Mouse (Mus musculus) ES-E14 (cell line): ENCODE measurements around the gene Rps18. TPM values are rescaled to one million over a fixed set of nuclear protein-coding genes. Genes with fewer than 3 reads are reported as not detected.
A peak's percentile ranks its signal among the peaks of the same experiment; 100 is the strongest.

ENCODE experiments used
- DNase-seq: peaks from one replicate; pipeline ENCODE4 v3.0.0-alpha.2; 2013; ENCODE audit warnings: low read depth, low spot score
- H3K27ac ChIP-seq: 2 replicates; pipeline ENCODE4 v1.5.1; 2012; ENCODE audit warnings: low read depth, mild to moderate bottlenecking, low read length, moderate library complexity, mixed read lengths; ENCODE audit not compliant: poor library complexity, insufficient read depth, severe bottlenecking
- H3K36me3 ChIP-seq: 2 replicates; pipeline ENCODE4 v1.6.1; 2012; ENCODE audit warnings: mild to moderate bottlenecking, low read length, moderate library complexity, mixed read lengths; ENCODE audit not compliant: control insufficient read depth, poor library complexity, insufficient read depth, severe bottlenecking
- H3K4me1 ChIP-seq, 2 experiments: fragments of 150-350 bp in 1 of 2; sonication (generic) in 1 of 2; 2 replicates each; pipeline ENCODE4 v1.6.1; 2012; ENCODE audit warnings: low read length in 2 of 2, mild to moderate bottlenecking in 1 of 2, mixed read lengths in 1 of 2; ENCODE audit not compliant: control insufficient read depth in 2 of 2, insufficient read depth in 2 of 2, poor library complexity in 1 of 2
- H3K4me3 ChIP-seq, 2 experiments: fragments of 150-350 bp in 1 of 2; sonication (generic) in 1 of 2; 2 replicates each; pipeline ENCODE4 v1.5.1; 2012; ENCODE audit warnings: low read length in 2 of 2, low read depth in 1 of 2, mild to moderate bottlenecking in 1 of 2, mixed read lengths in 1 of 2; ENCODE audit not compliant: insufficient read depth in 1 of 2, poor library complexity in 1 of 2, severe bottlenecking in 1 of 2
- H3K9ac ChIP-seq: 2 replicates; pipeline ENCODE4 v1.6.1; 2012; ENCODE audit warnings: low read depth, mild to moderate bottlenecking, low read length, mixed read lengths; ENCODE audit not compliant: poor library complexity, insufficient read depth, severe bottlenecking
- H3K9me3 ChIP-seq: fragments of 150-350 bp; sonication (generic); 2 replicates; pipeline ENCODE4 v1.6.1; 2012; ENCODE audit warnings: low read depth, mild to moderate bottlenecking, low read length; ENCODE audit not compliant: control insufficient read depth, insufficient read depth
- CHD2 ChIP-seq: IDR thresholded peaks from 2 replicates; pipeline ENCODE4 v1.6.1; 2014; ENCODE audit warnings: mild to moderate bottlenecking, low read depth, low read length, inconsistent platforms
- HCFC1 ChIP-seq: IDR thresholded peaks from 2 replicates; pipeline ENCODE4 v1.6.1; 2012; ENCODE audit warnings: low read length, inconsistent platforms, borderline replicate concordance; ENCODE audit not compliant: insufficient read depth
- MAFK ChIP-seq: IDR thresholded peaks from 2 replicates; pipeline ENCODE4 v1.6.1; 2014; ENCODE audit warnings: mild to moderate bottlenecking, low read depth, low read length, inconsistent platforms; ENCODE audit not compliant: insufficient read depth
- ZC3H11A ChIP-seq: IDR thresholded peaks from 2 replicates; pipeline ENCODE4 v1.6.1; 2012; ENCODE audit warnings: low read depth, mild to moderate bottlenecking, inconsistent platforms, low read length, borderline replicate concordance
- ZNF384 ChIP-seq: IDR thresholded peaks from 2 replicates; pipeline ENCODE4 v1.6.1; 2012; ENCODE audit warnings: low read depth, low read length, inconsistent platforms
- in situ Hi-C, 2 experiments: fragments of 600-800 bp; cut with MboI; formaldehyde crosslinking; loops; one replicate each; pipeline ENCODE4 v1.15.1; 2025; ENCODE audit warnings: low sequenced_read_pairs in 2 of 2, inconsistent platforms in 1 of 2; ENCODE audit not compliant: unreplicated experiment in 2 of 2
- total RNA-seq: library from RNA; depleted of rRNA; stranded (reverse); fragments of 300-350 nt; gene quantifications from 2 replicates; pipeline ENCODE4 v1.2.3, GENCODE M21; 2012

The Rps18 gene
- total RNA-seq, 1 experiment: 4,706 TPM

GRCm38 (mm10) chr17:33931947-33932346 is 23.9 kb downstream of the Rps18 start:
- Histone ChIP-seq H3K9ac (no peak overlapping the region), H3K36me3 (peaks cover 24% of the 10 kb centered on the region), H3K4me3 (no peak overlapping the region), H3K9me3 (no peaks in the 10 kb centered on the region), H3K4me1 (peaks cover 0 to 27% of the 10 kb centered on the region in 2 experiments; a peak in 1 of 4 replicates), H3K27ac (no peak overlapping the region)
- no peak for DNase-seq
- in situ Hi-C loops: no loop called here
- TF ChIP-seq CHD2 (no peak), MAFK (no peak), HCFC1 (no peak), ZC3H11A (no peak)

GRCm38 (mm10) chr17:33931159-33931866 is 24.5 kb downstream of the Rps18 start:
- H3K9me3 ChIP-seq: no peaks in the 10 kb centered on the region
- in situ Hi-C loops: no loop called here
- H3K4me3 ChIP-seq: peak overlapping the region; percentile 74 to 75
- peak overlapping the region; percentile 71 for H3K9ac ChIP-seq
- peaks cover 0 to 26% of the 10 kb centered on the region in 2 experiments; a peak in 1 of 4 replicates for H3K4me1 ChIP-seq
- H3K36me3 ChIP-seq: peaks cover 22% of the 10 kb centered on the region
- TF ChIP-seq ZNF384 (no peak), CHD2 (no peak), HCFC1 (no peak), ZC3H11A (no peak), MAFK (no peak)
- no peak for DNase-seq
- peak overlapping the region; percentile 41 for H3K27ac ChIP-seq

GRCm38 (mm10) chr17:33930280-33931158 is 25.3 kb downstream of the Rps18 start:
- Histone ChIP-seq H3K27ac (peak overlapping the region; percentile 48), H3K4me3 (peak overlapping the region; percentile 74 to 75), H3K9ac (peak overlapping the region; percentile 71), H3K4me1 (peaks cover 0 to 30% of the 10 kb centered on the region in 2 experiments; a peak in 1 of 4 replicates), H3K36me3 (peaks cover 22% of the 10 kb centered on the region), H3K9me3 (no peaks in the 10 kb centered on the region)
- in situ Hi-C loops: no loop called here
- TF ChIP-seq HCFC1 (0 out of 2 replicates have a peak, but pooled peaks have one; percentile 48), ZC3H11A (no peak)
- peak; percentile 78 for DNase-seq

- H3K9ac ChIP-seq: peak within 1 kb of the TSS; percentile 86
- H3K9me3 ChIP-seq: no peaks in the 10 kb centered on the region
- DNase-seq: peak; percentile 81
- in situ Hi-C loops: no loop called here
- H3K4me3 ChIP-seq: peak within 1 kb of the TSS; percentile 74 to 75
- peaks cover 0 to 26% of the 10 kb centered on the region in 2 experiments; a peak in 1 of 4 replicates for H3K4me1 ChIP-seq
- TF ChIP-seq HCFC1 (peak; percentile 86; the same call in 1 of the 2 replicates), ZC3H11A (no peak)
- peaks cover 20% of the 10 kb centered on the region; the same call in 1 of the 2 replicates for H3K36me3 ChIP-seq
- H3K27ac ChIP-seq: peak within 1 kb of the TSS; percentile 48
These were observed 26.2 kb downstream of the Rps18 start, which contains the start of gene Rgl2 for GRCm38 (mm10) chr17:33929371-33930279. TSS of gene Rgl2 (plus strand) at chr17:33929543.
